Mouse (Mus musculus): Measurements from ENCODE around the gene Gm49394. TPM values are rescaled to one million over a fixed set of nuclear protein-coding genes. Genes with fewer than 3 reads are reported as not detected.

Gm49394 gene
- polyA plus RNA-seq, 1 experiment from 2014 or later = not detected

GRCm38 (mm10) chr7:142668328-142668727, 1.4 kb downstream of the Gm49394 start:
- ATAC-seq (ENCODE audit: low FRiP score) = no peak
- WGBS = 79% methylated on average over 1 of the region's 1 CpGs
- no peak for DNase-seq (ENCODE audit: low spot score)
- peaks cover 8% of the 10 kb centered on the region; the same call in 1 of the 2 replicates for H3K9me3 ChIP-seq (ENCODE audit: control insufficient read depth, low read length)
- no peak overlapping the region for H3K4me3 ChIP-seq (replicated peaks; ENCODE audit: low read length)
- H3K36me3 ChIP-seq (replicated peaks; ENCODE audit: control insufficient read depth, insufficient read depth) = no peaks in the 10 kb centered on the region
- no peak overlapping the region for H3K9ac ChIP-seq
- H3K4me1 ChIP-seq (replicated peaks; ENCODE audit: control insufficient read depth, insufficient read depth, low read length) = no peaks in the 10 kb centered on the region
- no peak overlapping the region for H3K4me2 ChIP-seq (replicated peaks)
- H3K27me3 ChIP-seq (ENCODE audit: control insufficient read depth, insufficient read depth, low read length) = peaks cover 39% of the 10 kb centered on the region
- H3K27ac ChIP-seq = no peak overlapping the region

- Histone ChIP-seq H3K36me3 (replicated peaks; ENCODE audit: control insufficient read depth, insufficient read depth) (no peaks in the 10 kb centered on the region), H3K9ac (no peak overlapping the region), H3K4me1 (replicated peaks; ENCODE audit: control insufficient read depth, insufficient read depth, low read length) (no peaks in the 10 kb centered on the region), H3K9me3 (ENCODE audit: control insufficient read depth, low read length) (peaks cover 8% of the 10 kb centered on the region; the same call in 1 of the 2 replicates), H3K4me2 (replicated peaks) (no peak overlapping the region), H3K4me3 (replicated peaks; ENCODE audit: low read length) (no peak overlapping the region), H3K27ac (no peak overlapping the region), H3K27me3 (ENCODE audit: control insufficient read depth, insufficient read depth, low read length) (peaks cover 47% of the 10 kb centered on the region)
- 96% methylated on average over 18 of the region's 18 CpGs for WGBS
- ATAC-seq (ENCODE audit: low FRiP score) = no peak
- DNase-seq (ENCODE audit: low spot score) = no peak
Observed at GRCm38 (mm10) chr7:142667521-142667920, 2.2 kb downstream of the Gm49394 start.

GRCm38 (mm10) chr7:142666659-142667058, 3.1 kb downstream of the Gm49394 start, which contains the start of gene Igf2:
Igf2 (minus strand) TSS chr7:142666816.
- Histone ChIP-seq H3K4me3 (replicated peaks; ENCODE audit: low read length) (no peak within 1 kb of the TSS), H3K36me3 (replicated peaks; ENCODE audit: control insufficient read depth, insufficient read depth) (no peaks in the 10 kb centered on the region), H3K9me3 (ENCODE audit: control insufficient read depth, low read length) (peaks cover 8% of the 10 kb centered on the region; the same call in 1 of the 2 replicates), H3K4me2 (replicated peaks) (no peak within 1 kb of the TSS), H3K4me1 (replicated peaks; ENCODE audit: control insufficient read depth, insufficient read depth, low read length) (no peaks in the 10 kb centered on the region), H3K27me3 (ENCODE audit: control insufficient read depth, insufficient read depth, low read length) (peaks cover 56% of the 10 kb centered on the region), H3K27ac (no peak within 1 kb of the TSS), H3K9ac (no peak within 1 kb of the TSS)
- no peak for ATAC-seq (ENCODE audit: low FRiP score)
- 44% methylated on average over 2 of the region's 2 CpGs for WGBS
- no peak for DNase-seq (ENCODE audit: low spot score)

- no peak for ATAC-seq (ENCODE audit: low FRiP score)
- H3K4me1 ChIP-seq (replicated peaks; ENCODE audit: control insufficient read depth, insufficient read depth, low read length) = no peaks in the 10 kb centered on the region
- no peak for DNase-seq (ENCODE audit: low spot score)
- H3K4me3 ChIP-seq (replicated peaks; ENCODE audit: low read length) = no peak overlapping the region
- H3K9me3 ChIP-seq (ENCODE audit: control insufficient read depth, low read length) = peaks cover 8% of the 10 kb centered on the region; the same call in 1 of the 2 replicates
- H3K9ac ChIP-seq = no peak overlapping the region
- WGBS = 63% methylated on average over 4 of the region's 4 CpGs
- no peak overlapping the region for H3K4me2 ChIP-seq (replicated peaks)
- no peak overlapping the region for H3K27ac ChIP-seq
- no peaks in the 10 kb centered on the region for H3K36me3 ChIP-seq (replicated peaks; ENCODE audit: control insufficient read depth, insufficient read depth)
- peaks cover 61% of the 10 kb centered on the region for H3K27me3 ChIP-seq (ENCODE audit: control insufficient read depth, insufficient read depth, low read length)
Observed at GRCm38 (mm10) chr7:142666109-142666508, 3.6 kb downstream of the Gm49394 start.

- Histone ChIP-seq H3K9me3 (ENCODE audit: control insufficient read depth, low read length) (peaks cover 7% of the 10 kb centered on the region; the same call in 1 of the 2 replicates), H3K4me1 (replicated peaks; ENCODE audit: control insufficient read depth, insufficient read depth, low read length) (no peaks in the 10 kb centered on the region), H3K36me3 (replicated peaks; ENCODE audit: control insufficient read depth, insufficient read depth) (no peaks in the 10 kb centered on the region), H3K27me3 (ENCODE audit: control insufficient read depth, insufficient read depth, low read length) (peaks cover 69% of the 10 kb centered on the region), H3K4me2 (replicated peaks) (no peak overlapping the region), H3K4me3 (replicated peaks; ENCODE audit: low read length) (no peak overlapping the region), H3K27ac (no peak overlapping the region), H3K9ac (no peak overlapping the region)
- ATAC-seq (ENCODE audit: low FRiP score) (no peak), DNase-seq (ENCODE audit: low spot score) (no peak)
- WGBS = 49% methylated on average over 5 of the region's 5 CpGs
Observed at GRCm38 (mm10) chr7:142665364-142665763, 4.4 kb downstream of the Gm49394 start.

- H3K27me3 ChIP-seq (ENCODE audit: control insufficient read depth, insufficient read depth, low read length) = peaks cover 77% of the 10 kb centered on the region
- H3K4me3 ChIP-seq (replicated peaks; ENCODE audit: low read length) = no peak overlapping the region
- no peak overlapping the region for H3K9ac ChIP-seq
- H3K4me1 ChIP-seq (replicated peaks; ENCODE audit: control insufficient read depth, insufficient read depth, low read length) = 0 out of 2 replicates have a peak, but pooled peaks cover 2% of the 10 kb centered on the region
- H3K4me2 ChIP-seq (replicated peaks) = no peak overlapping the region; the same call in 1 of the 2 replicates
- no peaks in the 10 kb centered on the region for H3K9me3 ChIP-seq (ENCODE audit: control insufficient read depth, low read length)
- no peak for ATAC-seq (ENCODE audit: low FRiP score)
- WGBS = 2% methylated on average over 9 of the region's 9 CpGs
- no peak overlapping the region for H3K27ac ChIP-seq
- DNase-seq (ENCODE audit: low spot score) = no peak
- H3K36me3 ChIP-seq (replicated peaks; ENCODE audit: control insufficient read depth, insufficient read depth) = no peaks in the 10 kb centered on the region
Observed at GRCm38 (mm10) chr7:142664465-142665029, 5.2 kb downstream of the Gm49394 start.

GRCm38 (mm10) chr7:142663931-142664421, 5.8 kb downstream of the Gm49394 start:
- no peaks in the 10 kb centered on the region for H3K36me3 ChIP-seq (replicated peaks; ENCODE audit: control insufficient read depth, insufficient read depth)
- no peak for DNase-seq (ENCODE audit: low spot score)
- no peak overlapping the region for H3K27ac ChIP-seq
- H3K27me3 ChIP-seq (ENCODE audit: control insufficient read depth, insufficient read depth, low read length) = peaks cover 81% of the 10 kb centered on the region
- H3K9me3 ChIP-seq (ENCODE audit: control insufficient read depth, low read length) = no peaks in the 10 kb centered on the region
- ATAC-seq (ENCODE audit: low FRiP score) = no peak
- 1% methylated on average over 50 of the region's 53 CpGs for WGBS
- H3K4me3 ChIP-seq (replicated peaks; ENCODE audit: low read length) = peak overlapping the region; percentile 12; the same call in 1 of the 2 replicates
- peak overlapping the region; percentile 12 for H3K4me2 ChIP-seq (replicated peaks)
- H3K4me1 ChIP-seq (replicated peaks; ENCODE audit: control insufficient read depth, insufficient read depth, low read length) = 0 out of 2 replicates have a peak, but pooled peaks cover 5% of the 10 kb centered on the region
- H3K9ac ChIP-seq = no peak overlapping the region

GRCm38 (mm10) chr7:142663151-142663550, 6.6 kb downstream of the Gm49394 start:
- Histone ChIP-seq H3K36me3 (replicated peaks; ENCODE audit: control insufficient read depth, insufficient read depth) (no peaks in the 10 kb centered on the region), H3K4me2 (replicated peaks) (no peak overlapping the region), H3K9me3 (ENCODE audit: control insufficient read depth, low read length) (no peaks in the 10 kb centered on the region), H3K4me1 (replicated peaks; ENCODE audit: control insufficient read depth, insufficient read depth, low read length) (peaks cover 5% of the 10 kb centered on the region; the same call in 1 of the 2 replicates), H3K4me3 (replicated peaks; ENCODE audit: low read length) (no peak overlapping the region), H3K9ac (no peak overlapping the region), H3K27ac (no peak overlapping the region), H3K27me3 (ENCODE audit: control insufficient read depth, insufficient read depth, low read length) (peaks cover 89% of the 10 kb centered on the region)
- no peak for DNase-seq (ENCODE audit: low spot score)
- ATAC-seq (ENCODE audit: low FRiP score) = no peak
- 9% methylated on average over 5 of the region's 5 CpGs for WGBS

- ATAC-seq (ENCODE audit: low FRiP score) = no peak
- Histone ChIP-seq H3K4me1 (replicated peaks; ENCODE audit: control insufficient read depth, insufficient read depth, low read length) (peaks cover 5% of the 10 kb centered on the region; the same call in 1 of the 2 replicates), H3K4me2 (replicated peaks) (no peak overlapping the region), H3K9me3 (ENCODE audit: control insufficient read depth, low read length) (no peaks in the 10 kb centered on the region), H3K27me3 (ENCODE audit: control insufficient read depth, insufficient read depth, low read length) (peaks cover 98% of the 10 kb centered on the region), H3K27ac (no peak overlapping the region), H3K4me3 (replicated peaks; ENCODE audit: low read length) (no peak overlapping the region), H3K36me3 (replicated peaks; ENCODE audit: control insufficient read depth, insufficient read depth) (no peaks in the 10 kb centered on the region), H3K9ac (no peak overlapping the region)
- DNase-seq (ENCODE audit: low spot score) = no peak
Observed at GRCm38 (mm10) chr7:142661811-142662210, 7.9 kb downstream of the Gm49394 start.

Data from hindbrain, embryonic 14.5 days (tissue).